Mouse (Mus musculus): ENCODE measurements around the gene Thrap3. TPM values are rescaled to one million over a fixed set of nuclear protein-coding genes. Genes with fewer than 3 reads are reported as not detected.

Gene Thrap3
- total and polyA plus RNA-seq, 2 experiments from 2014 or later = 108 to 128 TPM

GRCm38 (mm10) chr4:126137773-126138172 is 64.8 kb downstream of the Thrap3 start:
- no peak overlapping the region for H3K4me3 ChIP-seq (ENCODE audit: low read length)
- H3K4me1 ChIP-seq (ENCODE audit: insufficient read depth, low read length) = 0 out of 2 replicates have a peak, but pooled peaks cover under 1% of the 10 kb centered on the region
- peaks cover 48% of the 10 kb centered on the region for H3K36me3 ChIP-seq (ENCODE audit: insufficient read depth, low read length)
- no peaks in the 10 kb centered on the region for H3K27me3 ChIP-seq (ENCODE audit: insufficient read depth, low read length)
- no peak overlapping the region for H3K9ac ChIP-seq (replicated peaks; ENCODE audit: low read length)
- TF ChIP-seq CTCF (IDR thresholded peaks at IDR 0.05; ENCODE audit: low read depth) = no peak
- WGBS = 77% methylated on average over 4 of the region's 4 CpGs
- DNase-seq (ENCODE audit: low spot score) = no peak
- no peaks in the 10 kb centered on the region for H3K9me3 ChIP-seq (ENCODE audit: low read length)
- ATAC-seq = no peak
- H3K4me2 ChIP-seq (ENCODE audit: low read depth, low read length) = no peak overlapping the region
- no peak overlapping the region for H3K27ac ChIP-seq

DNA sequence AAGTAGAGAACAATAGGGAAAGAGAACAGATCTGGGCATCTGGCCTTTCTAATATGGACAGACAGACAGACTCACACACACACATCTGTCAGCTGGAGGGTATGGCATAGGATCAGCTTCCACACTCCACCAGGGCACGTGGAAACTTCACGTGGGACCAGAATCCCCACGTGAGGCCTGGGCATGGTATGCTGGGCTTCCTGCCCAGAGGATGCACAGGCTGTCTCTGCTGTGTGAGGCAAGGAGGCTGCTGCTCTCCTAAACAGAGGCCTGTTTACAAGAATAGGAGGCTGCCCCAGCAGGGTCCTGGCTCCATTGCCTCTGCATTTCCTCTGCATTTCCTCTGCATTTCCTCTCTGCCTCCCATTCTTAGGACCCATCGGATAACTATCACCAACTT is 67.9 kb downstream of the Thrap3 start:
- no peak overlapping the region for H3K4me2 ChIP-seq (ENCODE audit: low read depth, low read length)
- no peak overlapping the region for H3K9ac ChIP-seq (replicated peaks; ENCODE audit: low read length)
- H3K36me3 ChIP-seq (ENCODE audit: insufficient read depth, low read length) = peaks cover 47% of the 10 kb centered on the region
- ATAC-seq (no peak), DNase-seq (ENCODE audit: low spot score) (no peak)
- H3K27ac ChIP-seq = no peak overlapping the region
- H3K9me3 ChIP-seq (ENCODE audit: low read length) = no peaks in the 10 kb centered on the region
- peaks cover 15% of the 10 kb centered on the region; the same call in 1 of the 2 replicates for H3K4me1 ChIP-seq (ENCODE audit: insufficient read depth, low read length)
- H3K27me3 ChIP-seq (ENCODE audit: insufficient read depth, low read length) = no peaks in the 10 kb centered on the region
- 74% methylated on average over 4 of the region's 4 CpGs for WGBS
- H3K4me3 ChIP-seq (ENCODE audit: low read length) = no peak overlapping the region
- TF ChIP-seq CTCF (IDR thresholded peaks at IDR 0.05; ENCODE audit: low read depth) = no peak

DNA sequence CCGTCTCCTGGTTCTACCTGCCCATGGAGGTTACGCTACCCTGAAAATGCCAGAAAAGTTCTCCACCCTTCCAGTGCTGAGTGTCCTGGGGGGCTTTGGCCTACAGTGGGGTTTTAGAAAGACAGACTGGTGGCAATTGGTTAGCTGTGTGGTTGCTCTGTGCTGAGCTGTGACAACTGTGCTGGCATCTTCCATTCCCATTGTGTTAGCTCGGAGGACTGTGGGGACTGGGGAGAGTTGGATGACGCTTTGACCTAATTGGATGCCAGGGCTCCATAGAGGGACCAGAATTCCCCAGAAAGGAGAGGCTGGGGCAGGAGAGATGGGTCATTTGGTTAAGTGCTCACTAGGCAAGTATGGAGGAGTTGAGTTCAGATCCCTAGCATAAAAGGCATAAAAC is 68.3 kb downstream of the Thrap3 start:
- H3K27me3 ChIP-seq (ENCODE audit: insufficient read depth, low read length) = no peaks in the 10 kb centered on the region
- no peak for TF ChIP-seq CTCF (IDR thresholded peaks at IDR 0.05; ENCODE audit: low read depth)
- no peak overlapping the region for H3K27ac ChIP-seq
- H3K9me3 ChIP-seq (ENCODE audit: low read length) = no peaks in the 10 kb centered on the region
- 89% methylated on average over 4 of the region's 4 CpGs for whole genome bisulfite sequencing
- no peak overlapping the region for H3K4me2 ChIP-seq (ENCODE audit: low read depth, low read length)
- peaks cover 47% of the 10 kb centered on the region for H3K36me3 ChIP-seq (ENCODE audit: insufficient read depth, low read length)
- DNase-seq (ENCODE audit: low spot score) = no peak
- no peak overlapping the region for H3K9ac ChIP-seq (replicated peaks; ENCODE audit: low read length)
- ATAC-seq = no peak
- H3K4me1 ChIP-seq (ENCODE audit: insufficient read depth, low read length) = peaks cover 15% of the 10 kb centered on the region; the same call in 1 of the 2 replicates
- no peak overlapping the region for H3K4me3 ChIP-seq (ENCODE audit: low read length)

DNA sequence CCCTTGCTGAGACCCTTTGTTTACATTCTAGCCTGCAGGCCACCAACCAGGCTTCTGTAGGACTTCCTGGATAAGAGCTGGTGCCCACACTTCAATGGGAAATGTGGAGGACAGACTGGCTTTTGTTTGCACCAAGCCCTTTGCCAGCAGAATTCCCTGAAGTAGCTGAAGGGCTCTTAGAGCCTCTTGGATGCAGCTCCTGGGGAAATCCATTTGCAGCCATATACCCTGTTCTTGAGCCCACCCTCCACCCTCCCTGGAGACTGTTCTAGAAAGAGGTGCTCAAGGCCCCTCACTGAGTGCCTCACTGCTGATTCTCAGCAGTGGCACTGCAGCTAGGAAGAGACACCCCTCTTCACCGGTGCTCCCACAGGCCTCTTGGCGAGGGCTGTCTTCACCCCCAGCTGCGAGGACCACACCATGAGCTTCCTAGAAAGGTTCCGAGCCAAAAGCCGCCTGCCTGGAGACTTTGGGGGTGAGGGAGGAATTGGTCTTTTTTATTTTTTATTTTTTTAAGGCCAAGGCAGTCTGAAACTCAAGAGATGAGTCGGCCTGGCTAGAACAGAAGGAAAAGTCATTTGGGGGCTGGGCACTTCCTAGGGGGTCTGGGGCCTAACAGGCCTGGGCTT is 69.8 kb downstream of the Thrap3 start:
- Histone ChIP-seq H3K4me1 (ENCODE audit: insufficient read depth, low read length) (peaks cover 15% of the 10 kb centered on the region; the same call in 1 of the 2 replicates), H3K27ac (peak overlapping the region; percentile 71), H3K4me2 (ENCODE audit: low read depth, low read length) (no peak overlapping the region), H3K4me3 (ENCODE audit: low read length) (no peak overlapping the region), H3K27me3 (ENCODE audit: insufficient read depth, low read length) (no peaks in the 10 kb centered on the region), H3K36me3 (ENCODE audit: insufficient read depth, low read length) (peaks cover 43% of the 10 kb centered on the region), H3K9me3 (ENCODE audit: low read length) (no peaks in the 10 kb centered on the region), H3K9ac (replicated peaks; ENCODE audit: low read length) (no peak overlapping the region)
- no peak for TF ChIP-seq CTCF (IDR thresholded peaks at IDR 0.05; ENCODE audit: low read depth)
- 65% methylated on average over 6 of the region's 6 CpGs for WGBS
- 0 out of 2 replicates have a peak, but pooled peaks have one; percentile 4 for ATAC-seq
- no peak for DNase-seq (ENCODE audit: low spot score)

DNA sequence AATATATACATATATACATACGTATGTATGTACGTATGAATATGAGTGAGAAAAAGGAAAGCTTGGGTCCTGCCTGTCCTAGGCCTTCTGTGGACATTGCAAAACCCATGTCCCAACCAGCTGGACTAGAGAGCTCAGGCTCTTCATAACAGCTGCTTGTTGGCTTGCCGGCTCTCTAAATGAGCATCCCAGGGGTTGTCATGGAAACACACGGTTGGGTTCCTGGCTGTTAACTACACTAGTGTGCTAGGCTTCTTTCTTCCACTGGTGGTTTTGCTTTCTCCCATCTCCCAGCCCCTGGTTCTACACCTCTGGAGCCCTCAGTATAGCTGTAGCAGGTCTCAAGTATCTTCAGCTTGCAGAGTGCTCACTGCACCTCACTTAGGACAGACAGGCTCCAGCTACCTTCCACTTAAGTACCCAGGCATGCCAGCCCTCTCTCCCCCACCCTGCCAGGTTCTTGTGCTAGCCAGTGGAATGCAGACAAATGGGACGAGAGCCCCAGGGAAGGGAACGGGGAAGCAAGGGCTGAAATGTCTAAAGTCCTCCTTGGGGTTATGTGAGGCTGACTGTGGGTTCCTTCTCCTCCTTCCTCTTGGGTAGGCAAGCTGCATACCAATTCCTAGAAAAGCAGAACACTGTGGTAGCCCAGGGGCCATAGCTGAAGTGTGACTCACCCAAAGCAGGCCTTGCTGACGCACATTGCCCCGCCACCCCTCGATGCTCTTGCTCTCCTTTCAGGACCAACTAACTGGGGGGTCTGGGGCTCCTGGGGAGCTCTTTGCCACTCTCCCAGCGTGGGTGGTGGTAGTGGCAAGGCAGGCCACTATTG is 71.1 kb downstream of the Thrap3 start:
- Histone ChIP-seq H3K4me2 (ENCODE audit: low read depth, low read length) (no peak overlapping the region), H3K9me3 (ENCODE audit: low read length) (no peaks in the 10 kb centered on the region), H3K27ac (peak overlapping the region; percentile 71), H3K4me3 (ENCODE audit: low read length) (no peak overlapping the region), H3K4me1 (ENCODE audit: insufficient read depth, low read length) (peaks cover 15% of the 10 kb centered on the region; the same call in 1 of the 2 replicates), H3K27me3 (ENCODE audit: insufficient read depth, low read length) (no peaks in the 10 kb centered on the region), H3K9ac (replicated peaks; ENCODE audit: low read length) (no peak overlapping the region), H3K36me3 (ENCODE audit: insufficient read depth, low read length) (peaks cover 40% of the 10 kb centered on the region)
- ATAC-seq (peak; percentile 87), DNase-seq (ENCODE audit: low spot score) (peak; percentile 89)
- no peak for TF ChIP-seq CTCF (IDR thresholded peaks at IDR 0.05; ENCODE audit: low read depth)
- WGBS = 50% methylated on average over 10 of the region's 10 CpGs

DNA sequence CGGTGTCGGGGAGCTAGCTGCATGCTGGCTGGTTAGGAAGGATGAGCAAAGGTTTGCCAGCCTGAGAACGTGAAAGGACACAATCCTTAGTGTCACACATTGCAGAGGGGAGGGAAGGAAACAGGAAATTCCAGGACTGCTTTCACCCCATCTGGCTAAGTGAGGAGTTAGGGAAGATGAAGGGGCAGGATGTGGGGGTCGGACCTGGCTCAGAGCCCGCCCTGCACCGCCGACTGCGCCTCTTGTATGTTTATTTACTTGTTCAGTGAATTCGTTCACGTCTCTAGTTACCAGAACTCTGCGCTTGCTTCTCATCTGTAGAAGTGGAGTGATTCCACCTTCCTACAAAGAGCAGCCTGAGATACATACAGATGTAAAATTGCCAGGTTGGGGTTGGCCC is 72.1 kb downstream of the Thrap3 start:
- ATAC-seq (no peak), DNase-seq (ENCODE audit: low spot score) (no peak)
- H3K9ac ChIP-seq (replicated peaks; ENCODE audit: low read length) = no peak overlapping the region
- H3K27me3 ChIP-seq (ENCODE audit: insufficient read depth, low read length) = no peaks in the 10 kb centered on the region
- peaks cover 40% of the 10 kb centered on the region for H3K36me3 ChIP-seq (ENCODE audit: insufficient read depth, low read length)
- H3K9me3 ChIP-seq (ENCODE audit: low read length) = no peaks in the 10 kb centered on the region
- WGBS = 72% methylated on average over 11 of the region's 11 CpGs
- no peak overlapping the region for H3K4me3 ChIP-seq (ENCODE audit: low read length)
- H3K4me2 ChIP-seq (ENCODE audit: low read depth, low read length) = no peak overlapping the region
- H3K27ac ChIP-seq = peak overlapping the region; percentile 71
- TF ChIP-seq CTCF (IDR thresholded peaks at IDR 0.05; ENCODE audit: low read depth) = no peak
- peaks cover 15% of the 10 kb centered on the region; the same call in 1 of the 2 replicates for H3K4me1 ChIP-seq (ENCODE audit: insufficient read depth, low read length)

Data from hindbrain, postnatal 0 days (tissue).